Mouse (Mus musculus) heart, embryonic 16.5 days (tissue): ENCODE data around the gene Rpl31. TPM values are rescaled to one million over a fixed set of nuclear protein-coding genes. Genes with fewer than 3 reads are reported as not detected.
A peak's percentile ranks its signal among the peaks of the same experiment; 100 is the strongest.

ENCODE experiments used
- ATAC-seq: fragments of 200-750 bp; cut with Nextera tagmentation; replicated peaks from 2 replicates; pipeline ENCODE4 v1.8.0; 2017; ENCODE audit warnings: moderate number of reproducible peaks; ENCODE audit not compliant: insufficient read depth, low FRiP score; ENCODE audit errors: extremely low read depth
- H3K27ac ChIP-seq: fragments of 300-500 bp; sonication (generic); 2 replicates; pipeline ENCODE4 v1.5.1; 2014; ENCODE audit warnings: mild to moderate bottlenecking, low read length, control low read depth, moderate library complexity
- H3K27me3 ChIP-seq: fragments of 300-500 bp; sonication (generic); 2 replicates; pipeline ENCODE4 v1.6.1; 2014; ENCODE audit warnings: low read length, mixed read lengths; ENCODE audit not compliant: control insufficient read depth, insufficient read depth
- H3K36me3 ChIP-seq: fragments of 300-500 bp; sonication (generic); 2 replicates; pipeline ENCODE4 v1.6.1; 2014; ENCODE audit not compliant: control insufficient read depth, insufficient read depth
- H3K4me1 ChIP-seq: fragments of 300-500 bp; sonication (generic); 2 replicates; pipeline ENCODE4 v1.6.1; 2014; ENCODE audit warnings: low read length, mixed read lengths; ENCODE audit not compliant: control insufficient read depth, insufficient read depth
- H3K4me2 ChIP-seq: fragments of 300-500 bp; sonication (generic); 2 replicates; pipeline ENCODE4 v1.6.1; 2014; ENCODE audit warnings: low read depth, mild to moderate bottlenecking, control low read depth, low read length
- H3K4me3 ChIP-seq: fragments of 300-500 bp; sonication (generic); 2 replicates; pipeline ENCODE4 v1.5.1; 2014; ENCODE audit warnings: mild to moderate bottlenecking, control low read depth, low read length
- H3K9ac ChIP-seq: fragments of 300-500 bp; sonication (generic); 2 replicates; pipeline ENCODE4 v1.6.1; 2014; ENCODE audit warnings: low read length, control low read depth
- H3K9me3 ChIP-seq: fragments of 300-500 bp; sonication (generic); replicated peaks from 2 replicates; pipeline ENCODE4 v1.6.1; 2016; ENCODE audit warnings: low read length; ENCODE audit not compliant: control insufficient read depth
- WGBS: fragments of 180-500 bp; shearing (Covaris S2); extraction: QIAGEN DNeasy Blood & Tissue Kit; methylation state at CpG from one replicate; pipeline ENCODE4 v1.1.7; 2014; 5-methylcytosine and 5-hydroxymethylcytosine counted together
- polyA plus RNA-seq: library from polyadenylated mRNA; unstranded; fragments of >200 nt; fragmentation: Nextera tagmentation; extraction: Ambion mirVana; gene quantifications from 2 replicates; pipeline ENCODE4 v1.2.1, GENCODE M21; 2015

Rpl31 gene
- polyA plus RNA-seq, 1 experiment from 2014 or later: 254 TPM

GRCm38 (mm10) chr1:39349001-39349400 lies 18.6 kb upstream of the Rpl31 start:
- WGBS: 50% methylated on average over 1 of the region's 1 CpGs
- Histone ChIP-seq H3K27ac (no peak overlapping the region), H3K4me1 (no peaks in the 10 kb centered on the region), H3K9me3 (peaks cover 6% of the 10 kb centered on the region; the same call in 1 of the 2 replicates), H3K9ac (no peak overlapping the region), H3K36me3 (peaks cover 10% of the 10 kb centered on the region), H3K4me2 (no peak overlapping the region), H3K27me3 (0 out of 2 replicates have a peak, but pooled peaks cover 2% of the 10 kb centered on the region), H3K4me3 (no peak overlapping the region)
- no peak for ATAC-seq

- no peak overlapping the region for H3K27ac ChIP-seq
- H3K36me3 ChIP-seq: peaks cover 10% of the 10 kb centered on the region
- ATAC-seq: no peak
- H3K9me3 ChIP-seq: peaks cover 6% of the 10 kb centered on the region; the same call in 1 of the 2 replicates
- 69% methylated on average over 7 of the region's 7 CpGs for WGBS
- H3K4me1 ChIP-seq: no peaks in the 10 kb centered on the region
- no peak overlapping the region for H3K9ac ChIP-seq
- no peak overlapping the region for H3K4me2 ChIP-seq
- 0 out of 2 replicates have a peak, but pooled peaks cover 2% of the 10 kb centered on the region for H3K27me3 ChIP-seq
- H3K4me3 ChIP-seq: no peak overlapping the region
These were observed 18.2 kb upstream of the Rpl31 start for GRCm38 (mm10) chr1:39349427-39349826.

DNA sequence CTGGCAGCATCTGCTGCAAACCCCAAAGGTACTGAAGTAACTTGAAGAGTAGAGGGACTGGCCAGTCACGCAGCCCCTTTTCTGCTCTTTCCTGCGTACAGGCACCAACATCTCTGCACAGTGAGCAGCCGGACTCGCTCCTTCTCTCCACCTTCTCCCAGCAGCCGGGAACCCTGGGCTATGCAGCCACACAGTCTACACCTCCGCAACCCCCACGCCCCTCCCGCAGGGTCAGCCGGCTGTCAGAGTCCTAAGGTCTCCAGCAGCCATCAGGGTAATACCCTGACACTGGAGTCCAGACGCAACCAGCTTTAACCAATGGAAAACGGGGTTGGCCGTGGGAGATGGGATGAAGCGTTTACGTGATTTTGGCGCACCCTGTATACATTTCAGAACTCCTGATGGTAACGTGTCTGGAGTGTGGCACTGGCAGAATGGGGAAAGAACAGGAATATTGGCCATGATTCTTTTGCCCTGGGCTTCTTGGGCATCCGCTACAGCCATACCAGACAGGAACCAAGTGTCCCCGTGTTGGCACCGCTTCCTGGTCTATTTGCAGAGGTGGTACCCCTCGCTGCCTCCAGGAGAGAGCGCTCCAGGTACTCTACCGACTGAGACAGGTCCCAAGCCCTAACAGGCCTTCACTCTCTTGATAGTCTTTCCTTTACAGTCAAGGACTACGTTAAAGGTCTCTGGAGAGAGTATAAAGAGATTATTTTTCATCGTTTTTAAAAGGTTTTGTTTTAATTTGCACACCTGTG lies 5.7 kb upstream of the Rpl31 start:
- no peaks in the 10 kb centered on the region for H3K4me1 ChIP-seq
- no peak overlapping the region for H3K4me3 ChIP-seq
- no peak overlapping the region for H3K27ac ChIP-seq
- H3K4me2 ChIP-seq: peak overlapping the region; percentile 32
- no peaks in the 10 kb centered on the region for H3K36me3 ChIP-seq
- H3K9ac ChIP-seq: no peak overlapping the region
- no peak for ATAC-seq
- peaks cover 8% of the 10 kb centered on the region for H3K27me3 ChIP-seq
- no peaks in the 10 kb centered on the region; the same call in 1 of the 2 replicates for H3K9me3 ChIP-seq
- WGBS: 32% methylated on average over 24 of the region's 24 CpGs

DNA sequence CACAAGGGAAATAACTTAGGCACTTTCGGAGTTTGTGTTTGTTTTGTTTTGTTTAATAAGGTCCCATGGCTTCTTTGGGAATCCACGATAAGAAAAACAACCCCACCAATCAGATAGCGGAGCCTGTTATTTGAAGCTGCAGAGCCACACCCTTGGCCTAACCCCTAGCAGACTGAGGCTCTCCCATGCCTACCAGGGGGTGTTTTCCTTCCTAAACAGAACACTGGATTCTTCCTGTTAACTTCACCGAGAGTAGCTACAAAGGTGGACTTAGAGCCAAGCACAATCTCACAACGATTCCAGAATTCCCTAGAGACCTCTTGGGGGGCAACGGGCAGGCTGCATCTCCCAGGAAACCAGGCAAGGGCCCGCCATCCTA lies 5.1 kb upstream of the Rpl31 start:
- peaks cover 8% of the 10 kb centered on the region for H3K27me3 ChIP-seq
- no peak overlapping the region for H3K27ac ChIP-seq
- no peak overlapping the region for H3K4me3 ChIP-seq
- no peaks in the 10 kb centered on the region; the same call in 1 of the 2 replicates for H3K9me3 ChIP-seq
- H3K4me2 ChIP-seq: no peak overlapping the region
- ATAC-seq: no peak
- H3K4me1 ChIP-seq: no peaks in the 10 kb centered on the region
- WGBS: 48% methylated on average over 7 of the region's 7 CpGs
- no peaks in the 10 kb centered on the region for H3K36me3 ChIP-seq
- H3K9ac ChIP-seq: no peak overlapping the region

GRCm38 (mm10) chr1:39365562-39365961 lies 2.1 kb upstream of the Rpl31 start:
- Histone ChIP-seq H3K9me3 (no peaks in the 10 kb centered on the region), H3K4me2 (no peak overlapping the region), H3K27ac (no peak overlapping the region), H3K4me1 (peaks cover 9% of the 10 kb centered on the region), H3K4me3 (no peak overlapping the region), H3K27me3 (peaks cover 6% of the 10 kb centered on the region), H3K36me3 (peaks cover 11% of the 10 kb centered on the region), H3K9ac (no peak overlapping the region)
- ATAC-seq: no peak
- 84% methylated on average over 1 of the region's 1 CpGs for WGBS

- 22% methylated on average over 6 of the region's 6 CpGs for WGBS
- H3K4me3 ChIP-seq: peak overlapping the region; percentile 97
- no peak for ATAC-seq
- H3K9ac ChIP-seq: peak overlapping the region; percentile 72
- H3K9me3 ChIP-seq: no peaks in the 10 kb centered on the region
- peaks cover 9% of the 10 kb centered on the region for H3K4me1 ChIP-seq
- H3K27me3 ChIP-seq: no peaks in the 10 kb centered on the region
- peaks cover 25% of the 10 kb centered on the region for H3K36me3 ChIP-seq
- 0 out of 2 replicates have a peak overlapping the region, but pooled peaks have one; percentile 15 for H3K27ac ChIP-seq
- peak overlapping the region; percentile 63 for H3K4me2 ChIP-seq
These were observed 597 bp upstream of the Rpl31 start for GRCm38 (mm10) chr1:39367045-39367444.

- under 1% methylated on average over 34 of the region's 34 CpGs for WGBS
- H3K9me3 ChIP-seq: no peaks in the 10 kb centered on the region
- H3K27me3 ChIP-seq: no peaks in the 10 kb centered on the region
- peak overlapping the region; percentile 85 for H3K27ac ChIP-seq
- H3K4me2 ChIP-seq: peak overlapping the region; percentile 72
- H3K36me3 ChIP-seq: peaks cover 38% of the 10 kb centered on the region
- peaks cover 9% of the 10 kb centered on the region for H3K4me1 ChIP-seq
- ATAC-seq: peak; percentile 31
- H3K4me3 ChIP-seq: peak overlapping the region; percentile 97
- peak overlapping the region; percentile 99 for H3K9ac ChIP-seq
These were observed 712 bp downstream of the Rpl31 start for GRCm38 (mm10) chr1:39368267-39368841.

DNA sequence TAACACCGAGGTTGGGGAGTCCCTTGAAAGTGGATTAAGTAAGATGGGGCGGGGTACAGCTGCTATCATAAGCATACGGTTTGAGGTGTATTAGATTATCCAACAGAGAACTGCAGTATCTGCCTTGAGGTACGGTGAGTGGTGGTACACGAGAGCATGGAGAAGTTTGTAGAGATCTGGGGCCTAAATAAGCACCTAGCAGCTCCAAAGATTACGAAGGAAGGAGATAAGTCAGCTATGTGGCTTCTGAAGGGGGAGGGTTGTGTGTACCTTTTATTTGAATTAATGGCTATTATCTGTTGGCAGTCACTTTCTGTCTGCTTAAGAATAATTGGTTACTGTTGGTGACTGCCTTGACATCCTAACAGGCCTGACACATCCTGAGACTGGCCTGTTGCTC lies 2.8 kb downstream of the Rpl31 start:
- no peak overlapping the region for H3K27ac ChIP-seq
- WGBS: 76% methylated on average over 6 of the region's 6 CpGs
- peaks cover 9% of the 10 kb centered on the region for H3K4me1 ChIP-seq
- no peak overlapping the region for H3K4me2 ChIP-seq
- H3K9me3 ChIP-seq: no peaks in the 10 kb centered on the region
- no peak overlapping the region for H3K4me3 ChIP-seq
- no peak overlapping the region for H3K9ac ChIP-seq
- no peak for ATAC-seq
- no peaks in the 10 kb centered on the region for H3K27me3 ChIP-seq
- H3K36me3 ChIP-seq: peaks cover 47% of the 10 kb centered on the region

GRCm38 (mm10) chr1:39372220-39372843 lies 4.7 kb downstream of the Rpl31 start:
- peaks cover 55% of the 10 kb centered on the region for H3K36me3 ChIP-seq
- H3K4me3 ChIP-seq: no peak overlapping the region
- H3K9me3 ChIP-seq: no peaks in the 10 kb centered on the region
- WGBS: 75% methylated on average over 8 of the region's 8 CpGs
- H3K4me1 ChIP-seq: peaks cover 9% of the 10 kb centered on the region
- H3K4me2 ChIP-seq: no peak overlapping the region
- H3K27me3 ChIP-seq: no peaks in the 10 kb centered on the region
- ATAC-seq: no peak
- H3K9ac ChIP-seq: no peak overlapping the region
- no peak overlapping the region for H3K27ac ChIP-seq
